Mouse (Mus musculus): ENCODE measurements around the gene Akap2.

- no peak for TF ChIP-seq CTCF (IDR thresholded peaks at IDR 0.05; ENCODE audit: extremely low read depth, insufficient read depth, low read length)
- no peak for TF ChIP-seq POLR2A (IDR thresholded peaks at IDR 0.05; ENCODE audit: extremely low read depth, insufficient read depth, low read length)
Observed at GRCm38 (mm10) chr4:57801986-57802385, 84.5 kb downstream of the Akap2 start.

All from cortical plate, adult 2 months (tissue).